Mouse (Mus musculus) frontal cortex, postnatal 14 days (tissue): ENCODE results near the gene Nubp2.
A peak's percentile ranks its signal among the peaks of the same experiment; 100 is the strongest.

ENCODE experiments used
- DNase-seq, 2 experiments: peaks; one replicate each; pipeline ENCODE4 v3.0.0; 2022; ENCODE audit warnings: low spot score in 2 of 2

Nubp2 gene

DNA sequence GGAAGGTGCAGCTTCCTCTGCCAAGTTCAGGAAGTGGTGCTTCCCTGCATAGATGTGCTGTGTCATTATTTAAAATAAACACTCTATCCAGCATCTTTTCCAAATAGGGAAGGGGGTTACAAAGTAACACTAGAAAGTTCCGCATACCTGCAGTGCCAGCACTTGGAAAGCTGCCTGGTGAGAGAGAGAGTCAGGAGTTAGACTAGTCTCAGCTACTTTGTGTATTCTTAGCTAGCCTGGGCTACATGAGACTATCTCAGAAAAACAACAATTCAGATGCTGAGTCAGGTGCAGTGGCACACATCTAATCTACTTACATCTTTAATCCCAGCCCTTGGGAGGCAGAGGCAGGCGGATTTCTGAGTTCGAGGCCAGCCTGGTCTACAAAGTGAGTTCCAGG lies 24.4 kb downstream of the Nubp2 start:
- DNase-seq = no peak

DNA sequence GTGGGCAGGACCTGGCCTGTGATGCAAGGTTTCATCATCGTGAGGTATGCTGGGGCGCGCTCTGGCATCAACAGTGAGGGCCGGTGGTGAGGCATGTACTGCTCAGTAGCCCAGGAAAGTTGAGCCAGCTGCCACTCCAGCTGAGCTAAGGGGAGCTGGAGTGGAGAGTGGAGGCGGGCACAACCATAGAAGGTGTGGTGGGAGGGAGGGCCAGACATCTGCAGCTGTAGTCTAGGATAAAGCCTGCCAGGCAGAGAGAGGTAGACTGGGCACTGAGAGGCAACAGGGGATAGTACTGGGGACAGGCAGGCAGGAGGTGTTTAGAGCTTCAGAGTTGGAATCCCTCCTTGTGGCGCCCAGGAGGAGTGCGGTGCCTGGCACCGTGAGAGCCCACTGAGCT lies 26.1 kb downstream of the Nubp2 start:
- DNase-seq = no peak

DNA sequence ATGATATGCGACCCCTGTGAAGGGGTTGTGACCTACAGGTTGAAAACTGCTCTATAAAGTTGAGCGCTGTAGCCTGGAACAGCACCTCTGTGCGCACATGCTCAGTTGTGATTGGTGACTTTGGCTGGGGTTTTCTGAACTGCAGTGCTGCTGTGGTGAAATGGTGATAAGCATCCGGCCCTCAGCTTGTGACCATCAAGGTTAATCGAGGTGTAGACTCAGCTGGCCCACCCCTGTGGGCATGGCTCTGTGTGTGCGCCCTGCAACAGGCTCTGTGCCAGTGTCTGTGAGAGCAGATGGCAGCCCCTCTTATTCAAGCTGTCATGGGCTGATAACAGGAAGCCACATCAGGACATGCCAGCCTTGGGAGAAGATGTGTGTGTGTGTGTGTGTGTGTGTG lies 27.2 kb downstream of the Nubp2 start:
- DNase-seq = no peak

DNA sequence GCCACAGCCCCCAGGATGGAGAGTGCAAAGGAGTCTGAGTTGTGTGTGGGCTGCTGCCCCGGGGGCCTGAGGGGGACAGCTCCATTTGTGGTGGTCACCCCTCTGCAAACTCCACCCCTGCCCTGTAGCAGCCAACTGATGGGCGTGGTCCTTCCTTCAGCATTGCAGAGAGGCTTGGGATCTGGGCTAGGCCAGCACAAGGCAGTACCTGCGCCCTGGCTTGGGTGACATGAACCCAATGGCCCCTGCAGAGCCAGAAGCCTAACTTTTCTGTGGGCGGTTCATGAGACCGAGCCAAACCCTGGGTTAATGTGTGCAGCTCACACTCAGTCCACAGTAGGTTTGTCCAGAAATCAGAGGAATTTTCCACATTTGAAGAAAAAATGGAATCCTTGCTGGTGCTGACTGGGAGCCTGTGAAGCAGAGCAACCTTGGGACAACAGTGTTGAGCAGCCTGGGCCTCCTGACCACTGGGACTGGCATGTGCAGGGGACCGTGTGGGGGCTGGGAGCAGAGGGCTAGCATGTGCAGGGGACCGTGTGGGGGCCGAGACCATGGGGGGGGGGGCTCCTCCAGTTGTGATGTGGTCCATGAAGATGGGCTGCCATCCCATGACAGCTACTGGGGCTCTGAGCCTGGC lies 28.2 kb downstream of the Nubp2 start:
- no peak for DNase-seq

DNA sequence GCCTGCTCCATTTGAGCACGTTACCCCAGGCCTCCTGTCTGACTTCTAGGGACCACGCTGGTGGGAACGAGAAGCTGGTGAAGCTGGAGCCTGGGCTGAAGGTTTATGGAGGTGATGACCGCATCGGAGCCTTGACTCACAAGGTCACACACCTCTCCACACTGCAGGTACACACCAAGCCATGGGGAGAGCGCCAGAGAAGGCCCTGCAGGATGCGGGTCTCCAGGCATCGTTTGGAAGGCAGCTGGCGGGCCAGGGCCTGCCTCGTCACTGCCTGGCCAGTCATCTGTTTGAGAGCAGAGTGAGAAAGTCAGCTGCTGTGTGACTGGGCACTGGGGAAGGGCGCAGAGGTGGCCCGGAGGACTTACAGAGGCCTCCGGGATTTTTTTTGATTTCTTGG lies 29.6 kb downstream of the Nubp2 start:
- DNase-seq = no peak

DNA sequence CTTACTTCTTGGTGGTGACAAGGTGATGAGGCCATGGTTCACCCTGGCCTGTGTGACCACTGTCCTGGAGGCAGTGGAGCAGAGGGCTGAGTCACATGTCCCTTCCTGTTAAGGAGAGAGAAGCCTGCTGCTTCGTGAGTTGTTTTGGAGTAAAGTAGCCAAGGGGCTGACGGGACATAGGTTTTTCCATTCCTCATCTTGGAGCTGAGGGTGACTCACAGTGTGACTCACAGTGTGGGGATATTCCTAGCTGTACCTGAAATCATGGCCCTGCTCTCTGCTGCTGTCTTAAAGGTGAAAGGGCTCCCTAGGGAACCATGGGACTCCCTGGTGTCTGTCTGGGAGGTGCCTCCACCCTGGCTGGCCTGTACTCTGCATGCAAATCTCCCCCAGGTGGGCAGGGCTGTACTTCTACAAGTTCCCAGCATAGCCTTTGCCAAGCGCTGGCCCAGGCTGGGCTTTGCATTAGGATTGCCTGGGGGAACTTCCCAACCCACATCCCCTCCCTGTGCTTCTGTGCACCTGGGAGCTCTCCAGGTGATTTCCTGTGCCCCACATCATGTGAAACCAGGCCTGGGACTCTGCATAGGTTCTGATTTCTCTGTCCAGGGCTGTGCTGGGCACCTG lies 30.2 kb downstream of the Nubp2 start:
- no peak for DNase-seq

DNA sequence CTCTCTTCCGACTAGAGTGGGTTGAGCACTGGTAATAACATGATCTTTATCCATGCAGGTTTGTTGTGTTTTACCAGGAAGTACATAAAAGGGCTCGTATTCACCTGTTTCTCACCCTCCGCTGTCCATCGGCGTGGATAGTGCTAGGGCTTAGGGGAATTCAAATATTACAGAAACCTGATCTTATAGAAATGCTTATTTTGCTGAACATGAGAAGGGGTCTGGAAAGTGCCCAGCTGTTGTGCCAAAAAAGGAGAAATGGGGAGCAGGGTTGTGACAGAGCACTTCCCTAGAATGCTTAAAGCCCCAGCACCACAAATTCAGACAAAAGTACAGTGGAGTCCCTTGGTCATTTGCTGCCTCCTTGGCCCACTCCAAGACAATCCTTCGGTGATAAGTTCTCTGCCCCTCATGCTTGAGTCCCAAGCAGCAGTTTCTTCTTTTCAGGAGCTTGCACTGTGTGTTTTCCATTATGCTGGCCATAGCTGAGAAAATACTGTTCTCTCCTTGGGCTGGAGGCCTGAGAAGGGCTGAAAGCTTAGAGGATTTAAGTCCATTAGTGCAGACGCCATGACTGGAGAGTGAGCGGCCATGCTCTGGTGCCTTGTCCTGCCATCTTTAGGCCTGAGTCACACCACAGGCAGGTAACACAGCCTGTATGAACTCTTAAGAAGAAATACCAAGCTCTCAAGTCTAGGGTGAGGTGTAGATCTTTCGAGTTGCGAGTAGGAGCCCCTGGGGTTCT lies 34.6 kb downstream of the Nubp2 start:
- DNase-seq = no peak

DNA sequence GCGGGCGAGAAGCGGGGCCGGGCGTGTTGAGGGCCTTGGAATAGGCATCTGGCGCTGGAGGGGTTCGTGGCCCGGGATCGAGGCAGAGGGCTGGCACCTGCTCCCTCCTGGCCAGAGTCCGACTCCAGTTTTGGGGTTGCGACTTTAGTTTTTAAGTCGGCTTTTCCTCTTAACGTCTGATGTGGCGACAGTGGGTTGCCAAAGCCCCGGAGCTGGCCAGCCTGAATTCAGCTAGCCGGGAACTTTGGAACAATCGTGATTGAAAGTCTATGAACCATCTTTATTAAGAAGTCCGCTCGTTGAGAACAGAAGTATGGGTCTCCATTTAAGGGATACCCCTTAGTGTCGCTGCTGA lies 35.4 kb downstream of the Nubp2 start:
- DNase-seq = no peak

DNA sequence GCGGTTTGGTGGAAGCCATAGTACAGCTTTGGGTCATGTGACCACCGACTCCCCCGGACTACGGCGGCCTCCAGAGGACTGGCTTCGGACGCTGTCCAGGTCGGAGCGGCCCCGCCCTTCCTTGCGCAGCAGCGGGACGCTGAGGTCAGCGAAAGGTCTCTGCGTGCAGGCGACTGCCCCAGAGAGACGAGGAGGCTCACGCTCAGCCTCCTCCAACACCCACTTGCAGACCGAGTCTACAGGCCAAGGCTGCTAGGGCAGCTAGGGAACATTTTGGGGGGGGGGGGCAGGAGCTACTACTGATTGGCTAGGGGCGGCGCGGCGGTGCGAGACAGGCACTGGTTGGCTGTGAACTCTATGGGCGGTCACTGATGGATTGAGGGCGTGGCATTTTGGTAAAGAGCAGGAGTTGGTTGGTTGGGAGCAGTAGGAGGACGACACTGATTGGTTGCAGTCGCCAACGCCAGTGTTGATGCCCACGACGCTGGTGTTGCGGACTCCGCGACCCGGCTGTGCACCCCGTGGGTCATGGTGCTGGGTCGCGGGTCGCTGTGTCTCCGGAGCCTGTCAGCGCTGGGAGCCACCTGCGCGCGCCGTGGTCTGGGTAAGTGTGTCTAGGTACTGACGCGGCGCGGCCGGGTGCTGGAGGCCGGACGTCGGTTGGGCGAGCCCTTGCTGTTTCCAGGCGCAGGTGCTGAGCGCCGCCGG lies 35.9 kb downstream of the Nubp2 start, which contains the start of gene Fahd1:
TSS of gene Fahd1 (minus strand) at position 300 of the 708 bp plus-strand sequence.
- DNase-seq = peak; percentile 93 to 97

DNA sequence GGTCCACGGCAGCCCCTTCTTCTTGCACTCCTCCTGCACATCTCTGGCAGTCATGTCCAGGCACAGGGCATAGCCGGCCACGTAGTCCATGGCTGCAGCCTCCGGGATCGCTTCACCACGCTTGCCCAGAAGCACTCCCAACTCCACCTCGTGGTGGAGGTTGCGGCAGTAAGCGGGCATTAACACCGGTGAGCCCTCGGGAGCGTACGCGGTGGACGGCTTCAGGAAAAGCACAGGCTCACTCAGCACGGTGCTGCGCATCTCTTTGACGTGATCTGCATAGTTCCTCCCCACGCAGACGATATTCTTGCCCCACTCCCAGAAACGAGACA lies 36.5 kb downstream of the Nubp2 start:
- no peak for DNase-seq

DNA sequence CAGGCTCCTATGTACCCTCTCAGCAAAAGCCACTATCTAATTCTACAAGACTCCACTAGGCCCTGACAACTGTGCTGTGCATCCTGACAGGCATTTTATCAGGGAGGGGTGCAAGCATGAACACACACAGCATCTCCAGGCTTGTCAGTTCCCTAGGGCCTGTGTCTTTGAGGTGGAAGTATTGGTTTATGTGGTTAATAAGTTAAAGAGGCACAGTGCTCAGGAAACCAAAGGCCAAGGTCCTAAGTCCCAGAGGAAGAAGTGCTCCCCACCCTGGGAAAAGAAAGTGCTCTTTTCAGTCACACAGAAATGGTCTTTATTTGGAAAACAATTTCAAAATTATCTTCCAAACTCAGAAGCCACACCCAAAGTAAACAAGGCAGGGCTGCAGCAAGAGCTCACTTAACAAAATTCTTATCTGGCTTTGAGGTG lies 37.5 kb downstream of the Nubp2 start:
- no peak for DNase-seq

DNA sequence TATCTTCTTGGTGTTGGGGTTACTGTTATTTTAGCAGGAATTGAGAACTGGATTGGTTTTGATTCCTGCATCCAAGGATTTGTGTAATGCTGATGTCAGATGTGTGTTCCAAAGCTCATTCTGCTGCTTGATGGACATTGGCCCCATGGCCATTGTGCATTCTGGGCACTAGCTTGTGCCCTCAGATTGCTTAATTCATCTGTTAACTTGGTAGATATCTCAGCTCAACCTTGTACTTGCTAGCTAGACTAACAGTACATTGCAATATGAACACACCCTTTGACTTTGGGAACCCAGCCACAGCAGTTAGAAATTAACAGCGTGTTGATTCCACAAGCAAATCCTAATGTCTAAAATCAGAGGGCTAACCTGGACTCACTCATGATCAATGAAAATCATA lies 38.8 kb downstream of the Nubp2 start:
- no peak for DNase-seq

DNA sequence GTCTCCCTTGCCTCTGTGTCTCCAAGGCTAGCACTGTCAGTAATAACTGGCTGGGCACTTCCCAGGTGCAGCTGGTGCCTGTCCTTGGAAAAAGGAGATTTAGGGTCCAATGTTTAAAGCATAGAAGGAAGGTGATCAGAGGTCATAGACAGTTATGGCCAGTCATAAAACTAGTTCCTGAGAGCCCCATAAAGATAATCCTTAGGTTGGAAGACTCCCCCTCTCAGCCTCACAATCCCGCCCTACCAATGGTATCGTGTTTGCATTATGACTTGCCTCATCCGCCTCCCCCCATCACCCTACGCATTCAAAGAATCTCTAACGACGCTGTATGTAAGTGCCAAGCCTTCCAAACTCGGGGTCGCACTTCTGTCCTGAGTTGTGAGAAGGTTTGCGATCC lies 41.6 kb downstream of the Nubp2 start:
- DNase-seq = no peak

DNA sequence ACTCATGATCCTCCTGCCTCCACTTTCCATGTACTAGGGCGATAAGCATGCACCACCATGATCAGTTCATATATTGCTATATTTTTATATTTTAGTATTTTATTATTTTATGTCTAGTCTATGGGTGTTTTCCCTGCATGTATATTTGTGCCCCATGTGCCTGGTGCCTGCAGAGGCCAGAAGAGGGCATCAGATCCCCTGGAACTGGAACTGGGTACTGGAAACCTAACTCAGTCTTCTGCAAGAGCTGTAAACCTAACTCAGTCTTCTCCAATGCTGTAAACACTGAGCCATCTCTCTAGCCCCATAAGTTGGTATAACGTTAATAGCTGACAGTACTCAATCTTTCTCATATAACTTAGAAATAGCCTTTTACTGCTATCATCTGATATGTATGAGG lies 43.5 kb downstream of the Nubp2 start:
- DNase-seq = no peak

DNA sequence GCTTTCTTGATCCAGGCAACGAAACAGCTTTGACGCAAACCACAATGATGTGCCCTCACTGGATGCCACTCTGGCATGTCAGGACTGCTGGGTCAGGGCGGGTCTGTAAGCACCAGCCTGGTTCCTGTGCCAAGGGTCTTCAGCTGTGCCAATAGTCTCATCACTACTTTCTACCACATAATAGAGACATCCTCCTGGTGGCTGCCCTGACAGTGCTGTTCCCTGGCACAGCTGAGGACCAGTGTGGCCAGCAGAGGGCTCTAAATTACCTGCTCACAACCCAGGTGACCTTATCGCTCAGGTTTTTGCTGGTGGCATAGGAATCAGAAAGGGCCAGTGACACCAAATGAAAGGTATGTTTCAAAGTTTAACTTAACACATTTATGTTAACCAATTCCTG lies 45.0 kb downstream of the Nubp2 start:
- no peak for DNase-seq

DNA sequence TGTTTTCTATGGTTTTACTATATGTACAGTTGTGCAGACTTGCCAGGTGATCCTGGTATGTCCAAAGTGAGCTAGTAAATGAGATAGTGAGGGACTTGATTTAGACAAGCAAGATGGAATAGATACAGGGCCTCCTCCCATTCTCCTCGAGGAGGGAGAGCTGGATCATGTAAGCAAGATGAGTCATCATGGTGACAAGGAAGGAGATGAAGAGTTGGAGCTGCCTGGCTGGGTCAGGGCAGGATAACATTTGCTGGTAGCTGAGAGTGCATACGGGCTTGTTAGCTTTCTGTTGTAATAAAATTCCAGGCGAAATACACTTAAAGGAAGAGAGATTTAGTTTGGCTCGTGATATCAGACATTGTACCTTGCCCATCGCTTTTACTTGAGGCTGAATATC lies 45.8 kb downstream of the Nubp2 start:
- DNase-seq = no peak

DNA sequence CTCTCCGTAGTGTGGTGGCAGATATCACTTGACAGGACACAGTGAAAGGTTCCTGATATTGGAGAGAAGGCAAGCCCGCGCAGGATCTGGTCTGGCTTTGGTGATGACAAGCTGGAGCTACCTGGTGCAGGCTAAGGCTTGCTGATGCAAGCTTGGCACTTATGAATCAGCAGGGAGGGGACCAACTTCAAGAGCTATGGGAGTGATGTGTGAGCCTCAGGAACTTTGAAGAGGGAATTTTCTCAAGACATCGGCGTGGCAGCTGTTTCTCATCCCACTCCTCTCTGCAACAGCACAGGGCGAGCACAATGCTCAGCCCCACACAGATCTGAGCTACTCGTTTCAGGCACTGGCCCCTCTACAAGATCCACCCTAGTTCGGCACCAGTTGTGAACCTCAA lies 46.3 kb downstream of the Nubp2 start, which contains the start of gene Hagh:
TSS of gene Hagh (plus strand) at position 302 of the 400 bp plus-strand sequence.
- DNase-seq = no peak
